27 mouse cellular contexts compared by ENCODE assay signal in genomic region chr1:179073846-179074245, GRCm38 (mm10).
A peak's percentile ranks its signal among the peaks of the same experiment; 100 is the strongest.
DNase-seq lines count a peak whose midpoint lies in the region; ATAC-seq lines count a peak whose summit lies in the region.
"Had no signal": no experiment of that assay in that cellular context is flagged by ENCODE, and none has a peak within 500 bp of the region (broad histone marks: within the 10 kb centered on the region; RNA-seq: fewer than 3 reads in every experiment).

No protein-coding gene starts in this region.

- intact Hi-C loops in left cerebral cortex, postnatal 10 days (cut with DNase I) = no loop called here

- no peak for ATAC-seq in liver, embryonic 11.5 days (replicated peaks; ENCODE audit: low FRiP score)
- ATAC-seq: activated CD4-positive, CD25-positive, alpha-beta regulatory T cell, adult 4 months; forebrain, embryonic 16.5 days; hindbrain, embryonic 16.5 days had no signal

- H3K9ac ChIP-seq in liver, embryonic 11.5 days (ENCODE audit: low read depth, low read length) = no peak overlapping the region
- H3K9ac ChIP-seq: embryonic facial prominence, embryonic 13.5 days; heart, embryonic 13.5 days; liver, embryonic 15.5 days; lung, embryonic 14.5 days; neural tube, embryonic 15.5 days; stomach, embryonic 15.5 days had no signal

- no peak overlapping the region for H3K4me3 ChIP-seq in liver, embryonic 11.5 days (ENCODE audit: low read depth, low read length)
- H3K4me3 ChIP-seq: embryonic facial prominence, embryonic 13.5 days; heart, adult 2 months; heart, embryonic 13.5 days; liver, embryonic 15.5 days; neural tube, embryonic 15.5 days; stomach, embryonic 15.5 days had no signal

- no peaks in the 10 kb centered on the region for H3K4me1 ChIP-seq in liver, embryonic 11.5 days (replicated peaks; ENCODE audit: control insufficient read depth, insufficient read depth, low read length)
- H3K4me1 ChIP-seq: liver, embryonic 15.5 days; stomach, embryonic 15.5 days had no signal

- H3K36me3 ChIP-seq in liver, embryonic 11.5 days (ENCODE audit: control insufficient read depth, insufficient read depth, low read length) = no peaks in the 10 kb centered on the region
- H3K36me3 ChIP-seq: embryonic facial prominence, embryonic 13.5 days; heart, embryonic 13.5 days; liver, embryonic 15.5 days; neural tube, embryonic 15.5 days; stomach, embryonic 15.5 days had no signal

- 88% methylated on average over 7 of the region's 7 CpGs for WGBS in liver, embryonic 11.5 days

- H3K4me2 ChIP-seq in liver, embryonic 11.5 days = no peak overlapping the region
- H3K4me2 ChIP-seq: embryonic facial prominence, embryonic 13.5 days; heart, embryonic 13.5 days; liver, embryonic 15.5 days; lung, embryonic 14.5 days; neural tube, embryonic 15.5 days; stomach, embryonic 15.5 days had no signal

- H3K9me3 ChIP-seq in liver, embryonic 11.5 days (ENCODE audit: control insufficient read depth, low read length) = no peaks in the 10 kb centered on the region
- H3K9me3 ChIP-seq: embryonic facial prominence, embryonic 13.5 days; heart, embryonic 13.5 days; liver, embryonic 15.5 days; neural tube, embryonic 15.5 days; stomach, embryonic 15.5 days had no signal

- no peaks in the 10 kb centered on the region for H3K27me3 ChIP-seq in liver, embryonic 11.5 days (replicated peaks; ENCODE audit: control insufficient read depth, insufficient read depth, low read length)
- H3K27me3 ChIP-seq: CH12.LX; embryonic facial prominence, embryonic 13.5 days; heart, embryonic 13.5 days; liver, embryonic 15.5 days; neural tube, embryonic 15.5 days; stomach, embryonic 15.5 days had no signal

- peak; percentile 86 for DNase-seq in brain, adult 2 months (ENCODE audit: low read depth, low spot score)
- DNase-seq in cerebellum, adult 11 months = peak; percentile 62
- DNase-seq in cerebellum, adult 9-10 months = peak; percentile 84
- peak; percentile 64 to 70 for DNase-seq in cerebellum, postnatal 36 days
- no peak for DNase-seq in left cerebral cortex, postnatal 10 days (ENCODE audit: extremely low spot score in 1 of 2, low spot score in 2 of 2)
- DNase-seq in liver, embryonic 11.5 days (ENCODE audit: low spot score) = no peak
- DNase-seq: adrenal gland, adult 2 months; B cell, adult 2 months; heart, adult 2 months; heart, postnatal 14 days; kidney, adult 18-20 months; kidney, postnatal 36 days; layer of hippocampus, postnatal 36 days; liver; lung, embryonic 14.5 days; lung, postnatal 14 days; midbrain, embryonic 14.5 days; right cerebral cortex, postnatal 25 days had no signal

- H3K27ac ChIP-seq in liver, embryonic 11.5 days (ENCODE audit: low read depth, low read length) = no peak overlapping the region
- H3K27ac ChIP-seq: embryonic facial prominence, embryonic 13.5 days; heart, adult 2 months; liver, embryonic 15.5 days; neural tube, embryonic 15.5 days; stomach, embryonic 15.5 days had no signal

Comparison
In these comparisons a context has a peak if more than half of its experiments do, and no peak if none do; other contexts are left out.
1. DNase-seq: peak in brain, adult 2 months (single experiment), cerebellum, adult 11 months (single experiment), cerebellum, adult 9-10 months (single experiment) and cerebellum, postnatal 36 days (2 of 2); none in left cerebral cortex, postnatal 10 days (0 of 2) and liver, embryonic 11.5 days (single experiment).